Mouse (Mus musculus) kidney, embryonic 14.5 days (tissue): ENCODE measurements around the gene Mup18. TPM values are rescaled to one million over a fixed set of nuclear protein-coding genes. Genes with fewer than 3 reads are reported as not detected.
"Not testable (repeated sequence)": the region's sequence is repeated elsewhere in the genome, so short reads cannot be mapped to it uniquely, and the experiment has no call there.

ENCODE experiments used
- ATAC-seq: fragments of 200-750 bp; cut with Nextera tagmentation; 2 replicates; pipeline ENCODE4 v1.8.0; 2017; ENCODE audit warnings: moderate number of reproducible peaks, mild to moderate bottlenecking, moderate TSS enrichment, moderate library complexity; ENCODE audit not compliant: low FRiP score, low TSS enrichment
- H3K27ac ChIP-seq: fragments of 300-500 bp; sonication (generic); 2 replicates; pipeline ENCODE4 v1.5.1; 2014; ENCODE audit warnings: low read depth, mild to moderate bottlenecking, low read length, moderate library complexity, mixed read lengths
- H3K27me3 ChIP-seq: fragments of 300-500 bp; sonication (generic); 2 replicates; pipeline ENCODE4 v1.6.1; 2014; ENCODE audit warnings: mild to moderate bottlenecking, low read length; ENCODE audit not compliant: control insufficient read depth, insufficient read depth
- H3K36me3 ChIP-seq: fragments of 300-500 bp; sonication (generic); 2 replicates; pipeline ENCODE4 v1.6.1; 2014; ENCODE audit warnings: low read length, mixed read lengths; ENCODE audit not compliant: control insufficient read depth, insufficient read depth
- H3K4me1 ChIP-seq: fragments of 300-500 bp; sonication (generic); 2 replicates; pipeline ENCODE4 v1.6.1; 2014; ENCODE audit warnings: low read length, mixed read lengths; ENCODE audit not compliant: control insufficient read depth, insufficient read depth
- H3K4me2 ChIP-seq: fragments of 300-500 bp; sonication (generic); replicated peaks from 2 replicates; pipeline ENCODE4 v1.6.1; 2014; ENCODE audit warnings: low read depth, mild to moderate bottlenecking, low read length
- H3K4me3 ChIP-seq: fragments of 300-500 bp; sonication (generic); 2 replicates; pipeline ENCODE4 v1.5.1; 2014; ENCODE audit warnings: mild to moderate bottlenecking, low read length
- H3K9ac ChIP-seq: fragments of 300-500 bp; sonication (generic); 2 replicates; pipeline ENCODE4 v1.6.1; 2014; ENCODE audit warnings: low read depth, mild to moderate bottlenecking, low read length, moderate library complexity
- H3K9me3 ChIP-seq: fragments of 300-500 bp; sonication (generic); 2 replicates; pipeline ENCODE4 v1.6.1; 2016; ENCODE audit warnings: low read length; ENCODE audit not compliant: control insufficient read depth
- WGBS: fragments of 180-500 bp; shearing (Covaris S2); extraction: QIAGEN DNeasy Blood & Tissue Kit; methylation state at CpG from one replicate; pipeline ENCODE4 v1.1.7; 2014; 5-methylcytosine and 5-hydroxymethylcytosine counted together
- polyA plus RNA-seq: library from polyadenylated mRNA; unstranded; fragments of >200 nt; fragmentation: Nextera tagmentation; extraction: Ambion mirVana; gene quantifications from 2 replicates; pipeline ENCODE4 v1.2.1, GENCODE M21; 2014

Mup18 gene
- polyA plus RNA-seq: not detected in 2 replicates

DNA sequence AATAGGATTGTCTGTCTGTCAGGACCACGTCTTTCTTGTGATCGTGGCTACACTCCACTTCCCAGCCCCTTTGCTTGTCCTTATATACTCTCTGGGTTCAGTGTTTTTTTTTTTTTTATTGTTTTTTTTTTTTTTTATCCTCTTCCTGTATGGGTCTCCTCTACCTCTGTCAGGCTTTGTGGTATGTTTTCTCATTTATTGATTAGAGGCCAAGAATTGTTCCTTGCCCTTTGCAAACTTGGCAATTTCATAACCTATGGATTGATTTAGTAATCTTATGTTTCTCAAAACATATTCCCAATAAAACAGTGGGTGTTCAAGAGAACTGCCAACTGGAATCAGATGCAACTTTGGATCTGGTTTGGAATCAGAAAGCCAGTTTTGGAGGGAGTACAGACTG is at the start of gene Mup18:
Gene Mup18, minus strand, starts transcription at position 101 of the 400 bp plus-strand sequence.
- H3K9me3 ChIP-seq, H3K27ac ChIP-seq, H3K27me3 ChIP-seq, ATAC-seq, H3K4me2 ChIP-seq, H3K4me3 ChIP-seq, H3K9ac ChIP-seq, H3K36me3 ChIP-seq, H3K4me1 ChIP-seq: not testable (repeated sequence)
- 92% methylated on average over 2 of the region's 2 CpGs for WGBS

DNA sequence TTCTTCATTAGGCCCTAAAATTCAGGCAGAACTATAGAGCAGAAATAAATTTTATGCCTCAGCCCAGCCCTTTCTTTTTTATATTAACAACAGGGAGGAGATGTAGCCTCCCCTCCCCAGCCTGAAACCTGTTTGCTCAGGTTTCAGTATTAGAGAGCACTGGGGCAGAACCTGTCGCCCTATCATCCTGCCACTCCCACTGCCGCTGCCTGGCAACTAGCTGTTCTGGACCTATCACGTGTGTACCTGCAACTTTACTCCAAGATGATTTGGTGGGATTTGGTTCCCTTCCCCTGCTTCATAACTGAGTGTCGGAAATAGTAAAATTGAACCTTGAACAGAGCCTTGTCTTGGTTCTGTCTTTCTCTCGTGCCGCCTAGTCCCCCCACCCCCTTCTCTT is 40.4 kb upstream of the Mup18 start:
- not testable (repeated sequence) for H3K9ac ChIP-seq, H3K4me1 ChIP-seq, ATAC-seq, H3K9me3 ChIP-seq, H3K27ac ChIP-seq, H3K36me3 ChIP-seq, H3K4me3 ChIP-seq, H3K27me3 ChIP-seq, H3K4me2 ChIP-seq
- 67% methylated on average over 5 of the region's 6 CpGs for WGBS

Other genes with a start within 250 kb of the Mup18 start
- not detected in 2 replicates for gene Mup15, start 234.4 kb downstream of the Mup18 start, polyA plus RNA-seq
- not detected in 2 replicates for gene Mup16, start 154.6 kb downstream of the Mup18 start, polyA plus RNA-seq
- not detected in 2 replicates for gene Mup17, start 78.3 kb downstream of the Mup18 start, polyA plus RNA-seq
- not detected in 2 replicates for gene Mup19, start 108.1 kb upstream of the Mup18 start, polyA plus RNA-seq
- not detected in 2 replicates for gene Mup5, start 161.1 kb upstream of the Mup18 start, polyA plus RNA-seq